Mouse (Mus musculus) ES-Bruce4 (cell line): ENCODE results near the gene Figla. TPM values are rescaled to one million over a fixed set of nuclear protein-coding genes. Genes with fewer than 3 reads are reported as not detected.
"Not testable (repeated sequence)": the region's sequence is repeated elsewhere in the genome, so short reads cannot be mapped to it uniquely, and the experiment has no call there.

ENCODE experiments used
- H3K27ac ChIP-seq: 2 replicates; pipeline ENCODE4 v1.5.1; 2012; ENCODE audit warnings: low read length, inconsistent platforms; ENCODE audit not compliant: insufficient read depth
- H3K27me3 ChIP-seq: 2 replicates; pipeline ENCODE4 v1.6.1; 2012; ENCODE audit warnings: mild to moderate bottlenecking, low read length, inconsistent platforms; ENCODE audit not compliant: control insufficient read depth, poor library complexity, insufficient read depth, severe bottlenecking
- H3K36me3 ChIP-seq: 2 replicates; pipeline ENCODE4 v1.6.1; 2012; ENCODE audit warnings: inconsistent platforms, mild to moderate bottlenecking, low read length, moderate library complexity; ENCODE audit not compliant: control insufficient read depth, poor library complexity, insufficient read depth, severe bottlenecking
- H3K4me1 ChIP-seq: one replicate; pipeline ENCODE4 v1.8.1; 2011; ENCODE audit warnings: low read length; ENCODE audit not compliant: control insufficient read depth, insufficient read depth
- H3K4me3 ChIP-seq: 2 replicates; pipeline ENCODE4 v1.5.1; 2011; ENCODE audit warnings: low read depth, mild to moderate bottlenecking, low read length
- H3K9ac ChIP-seq: 2 replicates; pipeline ENCODE4 v1.6.1; 2012; ENCODE audit warnings: low read depth, mild to moderate bottlenecking, inconsistent platforms; ENCODE audit not compliant: poor library complexity, severe bottlenecking
- H3K9me3 ChIP-seq: replicated peaks from 2 replicates; pipeline ENCODE4 v1.6.1; 2012; ENCODE audit warnings: mild to moderate bottlenecking, low read length, inconsistent platforms; ENCODE audit not compliant: control insufficient read depth, poor library complexity, insufficient read depth, severe bottlenecking
- CTCF ChIP-seq: IDR thresholded peaks from one replicate; pipeline ENCODE4 v1.8.1; 2011; ENCODE audit warnings: low read depth, low read length
- EP300 ChIP-seq: IDR thresholded peaks from 2 replicates; pipeline ENCODE4 v1.6.1; 2011; ENCODE audit warnings: low read depth, low read length; ENCODE audit not compliant: insufficient read depth
- POLR2A ChIP-seq: IDR thresholded peaks from one replicate; pipeline ENCODE4 v1.8.1; 2011; ENCODE audit warnings: low read length; ENCODE audit not compliant: insufficient read depth
- polyA plus RNA-seq: library from polyadenylated mRNA; stranded (reverse); fragments of >200 nt; gene quantifications from 2 replicates; pipeline ENCODE4 v1.2.4, GENCODE M21; 2011; ENCODE audit warnings: low read depth; ENCODE audit not compliant: missing spikeins, insufficient read depth, insufficient read length

Figla gene
- polyA plus RNA-seq, 1 experiment: not detected

DNA sequence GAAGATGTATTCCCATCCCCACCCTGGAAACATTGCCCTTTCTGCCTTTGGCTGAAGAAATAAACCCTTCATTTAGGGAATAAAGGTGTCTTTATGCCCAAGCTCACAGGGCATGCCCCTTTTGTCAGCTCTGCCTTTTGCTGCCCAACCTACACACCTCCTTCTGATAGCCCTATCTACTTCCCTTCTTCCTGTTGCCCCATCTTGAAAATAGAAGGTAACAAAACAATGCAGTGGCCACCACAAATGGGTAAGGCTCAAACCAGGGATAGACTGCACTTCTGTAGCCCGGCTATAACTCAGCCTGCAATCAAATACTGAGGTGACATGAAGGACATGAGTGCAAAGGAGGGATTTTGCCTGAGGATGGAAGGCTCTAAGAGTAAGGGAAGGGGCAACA lies 40.2 kb upstream of the Figla start:
- Histone ChIP-seq H3K4me1 (no peaks in the 10 kb centered on the region), H3K9ac (no peak overlapping the region), H3K9me3 (no peaks in the 10 kb centered on the region), H3K4me3 (no peak overlapping the region), H3K27me3 (no peaks in the 10 kb centered on the region), H3K27ac (no peak overlapping the region), H3K36me3 (no peaks in the 10 kb centered on the region)
- no peak for TF ChIP-seq CTCF
- TF ChIP-seq POLR2A: no peak
- no peak for TF ChIP-seq EP300

DNA sequence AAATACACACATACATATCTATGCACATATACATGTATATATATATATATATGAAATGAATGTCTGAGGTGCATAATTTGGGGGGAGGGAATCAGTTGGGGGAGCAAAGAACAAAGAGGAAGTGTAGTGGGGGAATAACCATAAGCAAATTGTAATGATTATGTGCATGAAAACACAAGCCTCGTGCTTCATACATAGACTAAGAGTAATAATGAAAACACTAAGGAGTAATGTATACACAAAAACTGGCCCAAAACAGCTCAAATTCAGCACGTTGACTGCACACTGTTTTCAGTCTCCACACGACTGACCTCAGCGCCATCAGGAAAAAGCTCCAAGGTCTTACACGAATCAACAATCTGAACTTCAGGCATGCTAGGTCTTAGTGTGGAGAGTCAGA lies 39.7 kb upstream of the Figla start:
- H3K36me3 ChIP-seq: no peaks in the 10 kb centered on the region
- no peak overlapping the region for H3K9ac ChIP-seq
- H3K9me3 ChIP-seq: no peaks in the 10 kb centered on the region

DNA sequence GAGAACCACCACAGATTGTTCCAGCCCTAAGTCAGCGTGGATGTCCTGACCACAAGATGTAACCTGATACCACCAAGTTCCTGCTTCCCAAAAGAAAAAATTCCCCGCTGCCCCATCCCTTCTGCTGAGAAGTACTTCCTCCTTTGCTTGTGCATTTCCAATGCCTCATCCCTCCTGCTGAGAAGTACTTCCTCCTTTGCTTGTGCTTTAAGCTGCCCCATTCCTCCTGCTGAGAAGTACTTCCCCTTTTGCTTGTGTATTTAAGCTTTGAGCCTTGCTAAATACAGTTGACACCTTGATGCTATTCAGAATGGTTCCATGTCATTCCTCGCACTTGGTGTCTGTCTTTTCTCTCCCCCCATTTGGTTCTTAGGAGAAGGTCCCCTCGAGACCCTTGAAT lies 37.2 kb upstream of the Figla start:
- H3K4me3 ChIP-seq, H3K4me1 ChIP-seq, H3K9me3 ChIP-seq, H3K36me3 ChIP-seq, H3K27ac ChIP-seq, H3K9ac ChIP-seq, H3K27me3 ChIP-seq: not testable (repeated sequence)

More for the DNA sequence above, 39.7 kb upstream of the Figla start:
- H3K4me1 ChIP-seq: no peaks in the 10 kb centered on the region
- no peaks in the 10 kb centered on the region for H3K27me3 ChIP-seq
- no peak overlapping the region for H3K4me3 ChIP-seq
- TF ChIP-seq CTCF (no peak), EP300 (no peak), POLR2A (no peak)
- H3K27ac ChIP-seq: no peak overlapping the region

- Histone ChIP-seq H3K9me3 (no peaks in the 10 kb centered on the region), H3K4me1 (no peaks in the 10 kb centered on the region), H3K27me3 (no peaks in the 10 kb centered on the region), H3K27ac (no peak overlapping the region), H3K36me3 (no peaks in the 10 kb centered on the region), H3K9ac (no peak overlapping the region), H3K4me3 (no peak overlapping the region)
- TF ChIP-seq EP300: no peak
- TF ChIP-seq CTCF: no peak
- no peak for TF ChIP-seq POLR2A
These were observed 31.6 kb upstream of the Figla start for GRCm38 (mm10) chr6:85984351-85984750.

DNA sequence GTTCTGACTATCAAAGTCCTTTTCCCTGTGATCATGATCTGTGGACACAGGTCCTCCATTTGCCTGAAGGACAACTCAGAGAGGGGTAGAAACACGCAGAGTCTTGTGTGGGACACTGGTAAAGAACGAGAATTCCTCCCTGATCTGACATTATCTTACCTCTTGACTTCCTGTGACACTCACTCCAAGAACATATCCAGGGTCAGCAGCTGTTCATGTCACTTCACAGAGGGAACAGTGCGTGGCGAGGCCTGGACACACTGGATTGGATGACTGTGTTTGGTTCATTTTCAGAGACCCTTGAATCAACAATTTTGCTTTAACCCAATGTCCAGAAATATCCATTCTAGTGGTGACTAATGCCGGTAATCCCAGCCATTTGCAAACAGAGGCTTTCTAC lies 26.4 kb upstream of the Figla start:
- H3K9ac ChIP-seq: not testable (repeated sequence)

GRCm38 (mm10) chr6:85990774-85991173 lies 25.2 kb upstream of the Figla start:
- H3K9me3 ChIP-seq, H3K9ac ChIP-seq, H3K4me1 ChIP-seq, H3K4me3 ChIP-seq, H3K27ac ChIP-seq, H3K27me3 ChIP-seq, H3K36me3 ChIP-seq: not testable (repeated sequence)

More for the DNA sequence above, 26.4 kb upstream of the Figla start:
- H3K36me3 ChIP-seq, H3K4me1 ChIP-seq, H3K9me3 ChIP-seq, H3K27ac ChIP-seq, H3K27me3 ChIP-seq, H3K4me3 ChIP-seq: not testable (repeated sequence)

GRCm38 (mm10) chr6:86003405-86003925 lies 12.5 kb upstream of the Figla start:
- Histone ChIP-seq H3K4me1 (no peaks in the 10 kb centered on the region), H3K4me3 (no peak overlapping the region), H3K27me3 (no peaks in the 10 kb centered on the region), H3K36me3 (no peaks in the 10 kb centered on the region), H3K9ac (no peak overlapping the region), H3K9me3 (peaks cover 18% of the 10 kb centered on the region; the same call in 1 of the 2 replicates), H3K27ac (no peak overlapping the region)
- no peak for TF ChIP-seq POLR2A
- peak; percentile 76 for TF ChIP-seq CTCF
